Comparison of ENCODE assay signal across 7 mouse cellular contexts in genomic region chr11:57685689-57686454, GRCm38 (mm10). TPM values are rescaled to one million over a fixed set of nuclear protein-coding genes. Genes with fewer than 3 reads are reported as not detected.
DNase-seq lines count a peak whose midpoint lies in the region; ATAC-seq and TF ChIP-seq lines count a peak whose summit lies in the region.

No protein-coding gene starts in this region.

- no peaks in the 10 kb centered on the region for H3K9me3 ChIP-seq in lung, postnatal 0 days (ENCODE audit: low read length)
- no peaks in the 10 kb centered on the region for H3K9me3 ChIP-seq in limb, embryonic 10.5 days (replicated peaks)
- no peaks in the 10 kb centered on the region for H3K9me3 ChIP-seq in neural tube, embryonic 15.5 days (replicated peaks)

- no peak overlapping the region for H3K4me2 ChIP-seq in lung, postnatal 0 days (replicated peaks; ENCODE audit: low read depth, low read length)
- peak overlapping the region; percentile 31 for H3K4me2 ChIP-seq in neural tube, embryonic 15.5 days

- no peak overlapping the region for H3K9ac ChIP-seq in lung, postnatal 0 days (replicated peaks; ENCODE audit: low read depth)
- no peak overlapping the region for H3K9ac ChIP-seq in neural tube, embryonic 15.5 days (replicated peaks)

- ATAC-seq in lung, postnatal 0 days, result no peak
- ATAC-seq in neural tube, embryonic 15.5 days (ENCODE audit: low FRiP score), result no peak

- no peaks in the 10 kb centered on the region for H3K36me3 ChIP-seq in lung, postnatal 0 days (ENCODE audit: insufficient read depth, low read length)
- no peaks in the 10 kb centered on the region for H3K36me3 ChIP-seq in limb, embryonic 10.5 days
- H3K36me3 ChIP-seq in neural tube, embryonic 15.5 days, result no peaks in the 10 kb centered on the region

- no peak for TF ChIP-seq EP300 in lung, postnatal 0 days (IDR thresholded peaks at IDR 0.05)

- peak overlapping the region; percentile 9 for H3K4me3 ChIP-seq in lung, adult 2 months (replicated peaks; ENCODE audit: extremely low read depth, low read depth, low read length)
- no peak overlapping the region for H3K4me3 ChIP-seq in lung, postnatal 0 days (ENCODE audit: low read depth, low read length)
- H3K4me3 ChIP-seq in limb, embryonic 10.5 days, result no peak overlapping the region
- no peak overlapping the region for H3K4me3 ChIP-seq in neural tube, embryonic 15.5 days (replicated peaks)

- no peak for TF ChIP-seq CTCF in lung, adult 2 months (IDR thresholded peaks at IDR 0.05; ENCODE audit: insufficient read depth, low read length)
- no peak for TF ChIP-seq CTCF in lung, postnatal 0 days (IDR thresholded peaks at IDR 0.05)

- H3K27me3 ChIP-seq in lung, postnatal 0 days (replicated peaks; ENCODE audit: insufficient read depth, low read length), result no peaks in the 10 kb centered on the region
- peaks cover 3% of the 10 kb centered on the region; the same call in 1 of the 2 replicates for H3K27me3 ChIP-seq in limb, embryonic 10.5 days (ENCODE audit: low read depth, poor library complexity, severe bottlenecking)
- 0 out of 2 replicates have a peak, but pooled peaks cover 3% of the 10 kb centered on the region for H3K27me3 ChIP-seq in neural tube, embryonic 15.5 days (replicated peaks)

- DNase-seq in lung, adult 2 months, result no peak
- DNase-seq in lung, postnatal 0 days (ENCODE audit: low spot score), result no peak
- DNase-seq in Muller cell, postnatal 12 days (ENCODE audit: inconsistent ontology term), result peak; percentile 37
- no peak for DNase-seq in limb, embryonic 10.5 days (ENCODE audit: low spot score)
- DNase-seq in embryo, embryonic 10 days (ENCODE audit: low spot score), result no peak
- no peak for DNase-seq in frontal cortex, postnatal 14 days (ENCODE audit: low spot score in 2 of 2)

- H3K27ac ChIP-seq in lung, postnatal 0 days (ENCODE audit: low read length), result no peak overlapping the region
- H3K27ac ChIP-seq in limb, embryonic 10.5 days, result peak overlapping the region; percentile 31; the same call in 1 of the 2 replicates
- peak overlapping the region; percentile 66 for H3K27ac ChIP-seq in neural tube, embryonic 15.5 days (replicated peaks)

- H3K4me1 ChIP-seq in lung, adult 2 months (ENCODE audit: control insufficient read depth, insufficient read depth, low read length), result peaks cover 16% of the 10 kb centered on the region
- H3K4me1 ChIP-seq in lung, postnatal 0 days (ENCODE audit: insufficient read depth, low read depth, low read length), result peaks cover 11% of the 10 kb centered on the region; the same call in 1 of the 2 replicates
- H3K4me1 ChIP-seq in limb, embryonic 10.5 days, result peaks cover 89% of the 10 kb centered on the region
- peaks cover 67% of the 10 kb centered on the region for H3K4me1 ChIP-seq in neural tube, embryonic 15.5 days

- TF ChIP-seq POLR2A in lung, adult 2 months (IDR thresholded peaks at IDR 0.05; ENCODE audit: borderline replicate concordance, extremely low read depth, low read depth, low read length), result no peak

- WGBS in lung, adult 2 months, result 42% methylated on average over 10 of the region's 10 CpGs
- 55% methylated on average over 10 of the region's 10 CpGs for WGBS in lung, postnatal 0 days
- WGBS in limb, embryonic 10.5 days, result 36% methylated on average over 10 of the region's 10 CpGs
- WGBS in neural tube, embryonic 15.5 days, result 26% methylated on average over 10 of the region's 10 CpGs

RNA-seq across cellular contexts. Expression of gene Galnt10, which starts 40.6 kb away (rescaled TPM):
- 6.4 and 8.1 TPM in 2 replicates for polyA plus RNA-seq in lung, adult 2 months (2012; rRNA removed)
- polyA plus RNA-seq in lung, postnatal 0 days (2015; fragmentation: Nextera tagmentation; extraction: Ambion mirVana), result 6.1 and 6.4 TPM in 2 replicates
- polyA plus RNA-seq in limb, embryonic 10.5 days (2016; fragmentation: Nextera tagmentation; extraction: Ambion mirVana), result 20.3 and 22.3 TPM in 2 replicates
- polyA plus RNA-seq in neural tube, embryonic 15.5 days (2015; fragmentation: Nextera tagmentation; extraction: Ambion mirVana), result 11.7 and 12.7 TPM in 2 replicates
